Mouse (Mus musculus) Patski (cell line): ENCODE measurements around the gene Nphs1. TPM values are rescaled to one million over a fixed set of nuclear protein-coding genes. Genes with fewer than 3 reads are reported as not detected.

Experiments used
- ATAC-seq: fragments of 100-300 bp; one replicate; pipeline ENCODE4 v1.8.0; 2021
- CTCF ChIA-PET: fragments of 350-600 bp; sonication (Branson Sonifier 250); formaldehyde crosslinking; loops from one replicate; lab custom pipeline; 2022; ENCODE audit warnings: inconsistent platforms; lab: Charles Lee
- POLR2A ChIA-PET: fragments of 350-600 bp; sonication (Branson Sonifier 250); formaldehyde crosslinking; loops from one replicate; lab custom pipeline; 2022; ENCODE audit warnings: antibody characterized with exemption, inconsistent platforms; lab: Charles Lee
- DNase-seq: peaks from one replicate; pipeline ENCODE4 v3.0.0-alpha.2; 2011; ENCODE audit warnings: low read depth, low spot score
- H3K27me3 ChIP-seq: fragments of 371-371 bp; one replicate; pipeline ENCODE4 v1.5.1; 2021
- CTCF ChIP-seq: fragments of 100-300 bp; IDR thresholded peaks from one replicate; pipeline ENCODE4 v1.5.1; 2021
- in situ Hi-C: fragments of 300-500 bp; cut with MboI; formaldehyde crosslinking; loops from 3 replicates; pipeline ENCODE4 v1.11.1; 2018; ENCODE audit warnings: low pct_unique_long_range_greater_than_20kb, mixed read lengths
- polyA plus RNA-seq: library from polyadenylated mRNA; unstranded; gene quantifications from one replicate; pipeline ENCODE4 v1.2.3, GENCODE M21; 2021

The Nphs1 gene
- polyA plus RNA-seq, 1 experiment from 2014 or later, result not detected

GRCm38 (mm10) chr7:30440697-30441096 lies 17.4 kb upstream of the Nphs1 start:
- TF ChIP-seq CTCF, result no peak
- CTCF ChIA-PET, result no interaction called here
- no peak for ATAC-seq

GRCm38 (mm10) chr7:30443696-30444095 lies 14.4 kb upstream of the Nphs1 start:
- DNase-seq, result no peak
- POLR2A ChIA-PET, result interaction anchor here (0.7 kb wide), 1 partner anchor 124 kb away, joined by 3 read pairs; no protein-coding TSS in a partner anchor
- TF ChIP-seq CTCF, result no peak
- in situ Hi-C loops, result no loop called here
- CTCF ChIA-PET, result no interaction called here
- no peak for ATAC-seq
- no peaks in the 10 kb centered on the region for H3K27me3 ChIP-seq

More at GRCm38 (mm10) chr7:30440697-30441096, 17.4 kb upstream of the Nphs1 start:
- in situ Hi-C loops, result no loop called here
- DNase-seq, result no peak
- POLR2A ChIA-PET, result no interaction called here
- H3K27me3 ChIP-seq, result no peaks in the 10 kb centered on the region

GRCm38 (mm10) chr7:30444154-30444970 lies 13.8 kb upstream of the Nphs1 start:
- DNase-seq (no peak), ATAC-seq (no peak)
- POLR2A ChIA-PET, result interaction anchor here (0.7 kb wide), 1 partner anchor 125 kb away, joined by 3 read pairs; no protein-coding TSS in a partner anchor
- TF ChIP-seq CTCF, result no peak
- no peaks in the 10 kb centered on the region for H3K27me3 ChIP-seq
- CTCF ChIA-PET, result no interaction called here
- in situ Hi-C loops, result no loop called here

GRCm38 (mm10) chr7:30444971-30445751 lies 13.0 kb upstream of the Nphs1 start, which contains the start of gene Aplp1:
Aplp1 (minus strand) TSS chr7:30445535.
- POLR2A ChIA-PET, result no interaction called here
- CTCF ChIA-PET, result no interaction called here
- ATAC-seq, result peak; percentile 52
- in situ Hi-C loops, result no loop called here
- no peaks in the 10 kb centered on the region for H3K27me3 ChIP-seq
- no peak for DNase-seq
- no peak for TF ChIP-seq CTCF

GRCm38 (mm10) chr7:30450241-30450640 lies 7.9 kb upstream of the Nphs1 start:
- peaks cover 16% of the 10 kb centered on the region for H3K27me3 ChIP-seq
- TF ChIP-seq CTCF, result no peak
- ATAC-seq, result no peak
- POLR2A ChIA-PET, result no interaction called here
- no peak for DNase-seq
- CTCF ChIA-PET, result no interaction called here
- in situ Hi-C loops, result no loop called here

- POLR2A ChIA-PET, result interaction anchor here (0.6 kb wide), 1 partner anchor 25 kb away, joined by 3 read pairs; no protein-coding TSS in a partner anchor
- peaks cover 39% of the 10 kb centered on the region for H3K27me3 ChIP-seq
- TF ChIP-seq CTCF, result no peak
Observed at GRCm38 (mm10) chr7:30453327-30453726, 4.8 kb upstream of the Nphs1 start.

GRCm38 (mm10) chr7:30453766-30454165 lies 4.3 kb upstream of the Nphs1 start:
- ATAC-seq (no peak), DNase-seq (no peak)
- in situ Hi-C loops, result no loop called here
- ChIA-PET CTCF (no interaction called here), POLR2A (interaction anchor here (0.6 kb wide), 1 partner anchor 24 kb away, joined by 3 read pairs; no protein-coding TSS in a partner anchor)
- peaks cover 42% of the 10 kb centered on the region for H3K27me3 ChIP-seq
- no peak for TF ChIP-seq CTCF

More at GRCm38 (mm10) chr7:30453327-30453726, 4.8 kb upstream of the Nphs1 start:
- in situ Hi-C loops, result no loop called here
- no peak for ATAC-seq
- no peak for DNase-seq
- CTCF ChIA-PET, result no interaction called here

- ATAC-seq, result no peak
- in situ Hi-C loops, result no loop called here
- peaks cover 45% of the 10 kb centered on the region for H3K27me3 ChIP-seq
Observed at GRCm38 (mm10) chr7:30454259-30454658, 3.9 kb upstream of the Nphs1 start.

GRCm38 (mm10) chr7:30456487-30456886 lies 1.6 kb upstream of the Nphs1 start:
- in situ Hi-C loops, result no loop called here

More at GRCm38 (mm10) chr7:30454259-30454658, 3.9 kb upstream of the Nphs1 start:
- no peak for TF ChIP-seq CTCF
- ChIA-PET POLR2A (no interaction called here), CTCF (no interaction called here)
- no peak for DNase-seq

GRCm38 (mm10) chr7:30456911-30457628 lies 1.0 kb upstream of the Nphs1 start:
- no peak for TF ChIP-seq CTCF
- ChIA-PET CTCF (no interaction called here), POLR2A (no interaction called here)
- H3K27me3 ChIP-seq, result peaks cover 64% of the 10 kb centered on the region
- no peak for ATAC-seq
- in situ Hi-C loops, result no loop called here
- no peak for DNase-seq

More at GRCm38 (mm10) chr7:30456487-30456886, 1.6 kb upstream of the Nphs1 start:
- no peak for DNase-seq
- H3K27me3 ChIP-seq, result peaks cover 60% of the 10 kb centered on the region
- ChIA-PET CTCF (no interaction called here), POLR2A (no interaction called here)
- no peak for ATAC-seq
- TF ChIP-seq CTCF, result no peak
